Mouse (Mus musculus): Measurements from ENCODE around the gene Nup210l. TPM values are rescaled to one million over a fixed set of nuclear protein-coding genes. Genes with fewer than 3 reads are reported as not detected.
A peak's percentile ranks its signal among the peaks of the same experiment; 100 is the strongest.
"Not testable (repeated sequence)": the region's sequence is repeated elsewhere in the genome, so short reads cannot be mapped to it uniquely, and the experiment has no call there.

Gene Nup210l
- polyA plus RNA-seq, 1 experiment from 2014 or later: 0.76 TPM

DNA sequence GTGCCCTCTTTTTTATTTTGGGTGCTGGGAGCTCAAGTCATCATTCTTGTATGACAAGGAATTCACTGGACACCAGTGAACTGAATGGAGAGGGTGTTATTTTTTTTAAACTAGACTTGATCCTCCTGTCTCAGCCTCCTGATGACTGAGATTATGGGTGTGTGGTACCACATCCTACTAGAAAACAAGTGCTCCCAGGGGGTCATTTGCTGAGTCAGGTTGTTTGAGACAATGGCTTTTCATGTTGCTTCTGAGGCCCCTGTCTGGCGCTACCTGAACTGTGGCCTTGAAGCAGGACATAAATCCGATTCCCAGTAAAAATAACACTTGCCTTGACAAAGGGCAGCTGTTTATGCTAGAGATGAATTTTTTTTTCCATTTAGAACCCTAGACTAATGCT, 756 bp upstream of the Nup210l start:
- H3K9ac ChIP-seq (ENCODE audit: low read depth, low read length): no peak overlapping the region
- H3K4me1 ChIP-seq (ENCODE audit: control insufficient read depth, insufficient read depth, low read length): no peaks in the 10 kb centered on the region
- 54% methylated on average over 2 of the region's 2 CpGs for WGBS
- H3K27ac ChIP-seq (ENCODE audit: low read depth, low read length): no peak overlapping the region
- no peak for ATAC-seq (ENCODE audit: low FRiP score, low TSS enrichment)
- H3K27me3 ChIP-seq (ENCODE audit: control insufficient read depth, insufficient read depth, low read length): no peaks in the 10 kb centered on the region
- no peak overlapping the region for H3K4me2 ChIP-seq (replicated peaks; ENCODE audit: low read depth, low read length)
- no peaks in the 10 kb centered on the region; the same call in 1 of the 2 replicates for H3K9me3 ChIP-seq (ENCODE audit: control insufficient read depth, low read length)
- H3K36me3 ChIP-seq (ENCODE audit: control insufficient read depth, insufficient read depth, low read length): peaks cover 19% of the 10 kb centered on the region
- no peak overlapping the region for H3K4me3 ChIP-seq (ENCODE audit: low read length)

DNA sequence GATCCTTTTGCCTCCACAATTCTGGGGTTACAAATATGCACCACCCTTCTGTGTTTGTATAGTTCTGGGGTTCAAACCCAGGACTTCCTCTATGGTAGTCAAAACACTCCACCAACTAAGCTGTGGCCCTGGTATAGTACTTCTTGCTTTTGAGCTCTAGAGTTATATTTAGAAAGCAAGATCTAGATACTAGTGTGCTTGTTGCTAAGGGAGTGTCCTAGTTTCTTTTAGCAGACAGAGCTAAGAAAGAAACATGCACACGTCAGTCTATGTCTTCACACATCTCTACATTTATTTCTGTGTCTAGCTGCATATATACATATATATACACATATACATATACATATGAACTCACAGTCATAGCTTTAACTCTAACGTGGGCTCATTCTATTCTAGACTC, 7.8 kb downstream of the Nup210l start:
- H3K27me3 ChIP-seq (ENCODE audit: control insufficient read depth, insufficient read depth, low read length): no peaks in the 10 kb centered on the region
- H3K9ac ChIP-seq (ENCODE audit: low read depth, low read length): no peak overlapping the region
- no peaks in the 10 kb centered on the region for H3K4me1 ChIP-seq (ENCODE audit: control insufficient read depth, insufficient read depth, low read length)
- WGBS: 89% methylated on average over 2 of the region's 2 CpGs
- H3K9me3 ChIP-seq (ENCODE audit: control insufficient read depth, low read length): no peaks in the 10 kb centered on the region
- no peak overlapping the region for H3K4me2 ChIP-seq (replicated peaks; ENCODE audit: low read depth, low read length)
- H3K27ac ChIP-seq (ENCODE audit: low read depth, low read length): no peak overlapping the region
- H3K4me3 ChIP-seq (ENCODE audit: low read length): no peak overlapping the region
- no peak for ATAC-seq (ENCODE audit: low FRiP score, low TSS enrichment)
- no peaks in the 10 kb centered on the region for H3K36me3 ChIP-seq (ENCODE audit: control insufficient read depth, insufficient read depth, low read length)

DNA sequence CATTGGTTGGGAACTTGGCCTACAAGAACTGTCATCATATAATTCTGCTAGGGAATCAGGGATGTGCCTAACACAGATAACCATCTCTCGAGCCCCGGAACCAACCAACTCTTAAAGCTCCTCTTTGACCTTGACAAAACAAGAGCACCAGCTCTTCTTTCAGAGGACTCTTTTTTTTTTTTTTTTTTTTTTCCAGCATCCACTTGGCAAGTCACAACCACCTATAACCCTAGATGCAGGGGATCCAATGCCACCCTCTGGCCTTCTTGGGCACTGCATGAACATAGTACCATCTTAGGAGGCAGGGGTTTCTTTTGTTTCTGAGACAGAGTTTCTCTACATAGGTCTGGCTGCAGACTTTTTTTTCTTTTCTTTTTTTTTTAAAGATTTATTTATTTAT, 10.4 kb downstream of the Nup210l start:
- Histone ChIP-seq H3K4me1 (ENCODE audit: control insufficient read depth, insufficient read depth, low read length) (no peaks in the 10 kb centered on the region), H3K36me3 (ENCODE audit: control insufficient read depth, insufficient read depth, low read length) (no peaks in the 10 kb centered on the region), H3K9me3 (ENCODE audit: control insufficient read depth, low read length) (no peaks in the 10 kb centered on the region), H3K4me3 (ENCODE audit: low read length) (no peak overlapping the region), H3K27ac (ENCODE audit: low read depth, low read length) (no peak overlapping the region), H3K4me2 (replicated peaks; ENCODE audit: low read depth, low read length) (no peak overlapping the region), H3K27me3 (ENCODE audit: control insufficient read depth, insufficient read depth, low read length) (no peaks in the 10 kb centered on the region), H3K9ac (ENCODE audit: low read depth, low read length) (no peak overlapping the region)
- ATAC-seq (ENCODE audit: low FRiP score, low TSS enrichment): no peak
- 83% methylated on average over 2 of the region's 2 CpGs for WGBS

DNA sequence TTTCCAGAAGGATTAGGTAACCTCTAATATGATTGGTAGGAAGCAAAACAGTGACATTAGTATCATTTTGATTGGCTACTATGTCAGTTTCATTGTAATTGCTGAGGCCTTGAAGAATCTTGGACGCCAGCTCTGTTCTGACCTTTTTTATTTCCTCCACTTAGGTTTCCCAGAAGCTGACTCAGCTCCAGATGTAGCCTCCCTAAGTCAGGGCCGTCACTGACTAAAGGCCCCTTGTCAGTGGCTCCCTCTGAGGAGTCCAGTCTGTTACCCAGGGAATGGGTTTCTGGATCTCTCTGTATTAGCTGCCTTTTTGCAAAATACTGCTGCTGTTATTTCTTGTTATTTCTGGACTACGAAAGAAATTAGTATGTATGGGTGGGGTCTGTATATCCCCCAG, 11.6 kb downstream of the Nup210l start:
- Histone ChIP-seq H3K27ac (ENCODE audit: low read depth, low read length) (peak overlapping the region; percentile 47; the same call in 1 of the 2 replicates), H3K4me3 (ENCODE audit: low read length) (no peak overlapping the region), H3K9me3 (ENCODE audit: control insufficient read depth, low read length) (no peaks in the 10 kb centered on the region), H3K27me3 (ENCODE audit: control insufficient read depth, insufficient read depth, low read length) (no peaks in the 10 kb centered on the region), H3K9ac (ENCODE audit: low read depth, low read length) (no peak overlapping the region), H3K4me2 (replicated peaks; ENCODE audit: low read depth, low read length) (no peak overlapping the region), H3K36me3 (ENCODE audit: control insufficient read depth, insufficient read depth, low read length) (no peaks in the 10 kb centered on the region), H3K4me1 (ENCODE audit: control insufficient read depth, insufficient read depth, low read length) (no peaks in the 10 kb centered on the region)
- 52% methylated on average over 3 of the region's 3 CpGs for WGBS
- peak; percentile 79 for ATAC-seq (ENCODE audit: low FRiP score, low TSS enrichment)

DNA sequence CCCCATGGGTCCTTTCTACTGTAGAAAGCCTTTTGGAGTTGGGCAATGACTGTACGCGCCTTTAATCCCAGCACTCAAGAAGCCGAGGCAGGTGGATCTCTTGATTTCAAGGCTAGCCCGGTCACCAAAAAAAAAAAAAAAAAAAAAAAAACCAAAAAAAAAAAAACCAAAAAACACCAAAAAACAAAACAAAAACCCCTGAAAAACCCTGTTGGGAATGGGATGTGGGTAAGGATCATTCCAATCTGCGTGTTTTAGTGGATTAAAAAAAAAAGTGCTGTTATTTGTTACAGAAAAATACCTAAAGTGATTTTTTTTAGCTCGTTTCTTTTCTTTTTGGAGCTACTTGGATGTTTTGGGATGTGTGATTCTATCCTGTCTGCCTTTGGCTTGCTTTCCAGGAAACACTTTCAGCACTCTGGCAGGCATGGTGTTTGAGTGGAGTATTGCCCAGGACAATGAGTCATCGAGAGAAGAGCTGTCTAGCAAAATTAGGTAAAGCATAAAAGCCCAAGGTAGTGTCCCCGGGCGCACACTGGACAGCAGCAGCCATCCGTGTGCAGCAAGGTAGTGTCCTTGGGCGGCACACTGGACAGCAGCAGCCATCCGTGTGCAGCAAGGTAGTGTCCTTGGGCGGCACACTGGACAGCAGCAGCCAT, 14.3 kb downstream of the Nup210l start:
- no peak overlapping the region for H3K9ac ChIP-seq (ENCODE audit: low read depth, low read length)
- no peak for ATAC-seq (ENCODE audit: low FRiP score, low TSS enrichment)
- no peaks in the 10 kb centered on the region for H3K9me3 ChIP-seq (ENCODE audit: control insufficient read depth, low read length)
- WGBS: 91% methylated on average over 13 of the region's 13 CpGs
- H3K27ac ChIP-seq (ENCODE audit: low read depth, low read length): no peak overlapping the region
- no peak overlapping the region for H3K4me2 ChIP-seq (replicated peaks; ENCODE audit: low read depth, low read length)
- no peaks in the 10 kb centered on the region for H3K4me1 ChIP-seq (ENCODE audit: control insufficient read depth, insufficient read depth, low read length)
- no peaks in the 10 kb centered on the region for H3K27me3 ChIP-seq (ENCODE audit: control insufficient read depth, insufficient read depth, low read length)
- H3K4me3 ChIP-seq (ENCODE audit: low read length): no peak overlapping the region
- H3K36me3 ChIP-seq (ENCODE audit: control insufficient read depth, insufficient read depth, low read length): no peaks in the 10 kb centered on the region

DNA sequence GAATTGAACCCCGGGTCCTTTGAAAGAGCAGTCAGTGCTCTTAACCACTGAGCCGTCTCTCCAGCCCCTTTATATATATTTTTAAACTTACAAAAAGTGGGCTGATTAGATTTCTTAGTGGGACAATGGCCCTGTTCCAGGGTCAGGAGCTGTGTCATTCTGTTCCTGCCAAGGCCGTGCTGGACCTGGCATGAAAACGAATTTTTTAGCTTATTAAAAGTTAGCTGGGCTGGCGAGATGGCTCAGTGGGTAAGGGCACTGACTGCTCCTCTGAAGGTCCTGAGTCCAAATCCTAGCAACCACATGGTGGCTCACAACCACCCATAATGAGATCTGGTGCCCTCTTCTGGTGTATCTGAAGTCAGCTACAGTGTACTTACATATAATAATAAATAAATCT, 18.1 kb downstream of the Nup210l start:
- H3K9ac ChIP-seq (ENCODE audit: low read depth, low read length); H3K4me1 ChIP-seq (ENCODE audit: control insufficient read depth, insufficient read depth, low read length); H3K4me3 ChIP-seq (ENCODE audit: low read length); H3K9me3 ChIP-seq (ENCODE audit: control insufficient read depth, low read length); ATAC-seq (ENCODE audit: low FRiP score, low TSS enrichment); H3K27ac ChIP-seq (ENCODE audit: low read depth, low read length); H3K36me3 ChIP-seq (ENCODE audit: control insufficient read depth, insufficient read depth, low read length); H3K27me3 ChIP-seq (ENCODE audit: control insufficient read depth, insufficient read depth, low read length); H3K4me2 ChIP-seq (replicated peaks; ENCODE audit: low read depth, low read length): not testable (repeated sequence)
- WGBS: 83% methylated on average over 5 of the region's 5 CpGs

DNA sequence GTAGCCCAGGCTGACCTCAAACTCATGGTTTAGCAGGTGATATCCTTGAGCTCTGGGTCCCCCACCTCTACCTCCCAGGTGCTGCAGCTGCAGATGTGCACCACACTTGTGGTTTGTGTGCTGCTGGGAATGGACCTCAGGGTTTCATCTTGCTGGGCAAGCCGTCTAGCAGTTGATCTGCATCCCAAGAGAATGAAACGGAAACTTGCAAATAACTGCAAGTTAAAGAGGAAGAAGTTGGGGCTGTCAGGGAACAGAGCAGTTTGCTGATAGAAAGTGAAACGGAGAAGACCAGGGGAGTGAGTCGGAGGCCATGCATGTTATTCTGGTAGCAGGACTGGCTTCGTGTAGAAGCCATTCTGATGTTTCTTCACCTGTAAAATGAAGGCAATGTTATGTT, 21.8 kb downstream of the Nup210l start:
- Histone ChIP-seq H3K36me3 (ENCODE audit: control insufficient read depth, insufficient read depth, low read length) (no peaks in the 10 kb centered on the region), H3K9ac (ENCODE audit: low read depth, low read length) (no peak overlapping the region), H3K4me2 (replicated peaks; ENCODE audit: low read depth, low read length) (no peak overlapping the region), H3K4me3 (ENCODE audit: low read length) (no peak overlapping the region), H3K27me3 (ENCODE audit: control insufficient read depth, insufficient read depth, low read length) (no peaks in the 10 kb centered on the region), H3K9me3 (ENCODE audit: control insufficient read depth, low read length) (no peaks in the 10 kb centered on the region), H3K4me1 (ENCODE audit: control insufficient read depth, insufficient read depth, low read length) (no peaks in the 10 kb centered on the region), H3K27ac (ENCODE audit: low read depth, low read length) (no peak overlapping the region)
- ATAC-seq (ENCODE audit: low FRiP score, low TSS enrichment): no peak
- WGBS: 82% methylated on average over 5 of the region's 5 CpGs

DNA sequence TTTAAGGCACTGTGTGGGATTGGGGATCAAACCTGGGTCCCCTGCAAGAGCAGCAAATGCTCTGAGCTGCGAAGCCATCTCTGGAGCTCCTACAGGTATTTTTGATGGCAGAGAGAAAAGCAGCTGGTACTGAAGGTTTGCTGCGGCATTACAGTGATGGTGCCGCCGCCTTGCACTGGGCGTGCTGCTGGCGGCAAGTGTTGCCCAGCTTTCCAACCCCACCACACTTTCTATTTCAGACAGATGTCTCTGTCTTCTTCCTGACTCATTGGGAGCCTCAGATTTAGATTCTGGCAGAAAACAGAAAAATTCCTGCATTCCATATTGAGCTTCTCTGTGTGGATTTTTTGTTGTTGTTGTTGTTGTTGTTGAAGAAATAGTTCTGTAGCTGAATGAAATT, 23.9 kb downstream of the Nup210l start:
- Histone ChIP-seq H3K4me1 (ENCODE audit: control insufficient read depth, insufficient read depth, low read length) (no peaks in the 10 kb centered on the region), H3K4me3 (ENCODE audit: low read length) (no peak overlapping the region), H3K27me3 (ENCODE audit: control insufficient read depth, insufficient read depth, low read length) (no peaks in the 10 kb centered on the region), H3K27ac (ENCODE audit: low read depth, low read length) (no peak overlapping the region), H3K9me3 (ENCODE audit: control insufficient read depth, low read length) (no peaks in the 10 kb centered on the region), H3K36me3 (ENCODE audit: control insufficient read depth, insufficient read depth, low read length) (no peaks in the 10 kb centered on the region), H3K4me2 (replicated peaks; ENCODE audit: low read depth, low read length) (no peak overlapping the region), H3K9ac (ENCODE audit: low read depth, low read length) (no peak overlapping the region)
- ATAC-seq (ENCODE audit: low FRiP score, low TSS enrichment): no peak
- 96% methylated on average over 6 of the region's 6 CpGs for WGBS

DNA sequence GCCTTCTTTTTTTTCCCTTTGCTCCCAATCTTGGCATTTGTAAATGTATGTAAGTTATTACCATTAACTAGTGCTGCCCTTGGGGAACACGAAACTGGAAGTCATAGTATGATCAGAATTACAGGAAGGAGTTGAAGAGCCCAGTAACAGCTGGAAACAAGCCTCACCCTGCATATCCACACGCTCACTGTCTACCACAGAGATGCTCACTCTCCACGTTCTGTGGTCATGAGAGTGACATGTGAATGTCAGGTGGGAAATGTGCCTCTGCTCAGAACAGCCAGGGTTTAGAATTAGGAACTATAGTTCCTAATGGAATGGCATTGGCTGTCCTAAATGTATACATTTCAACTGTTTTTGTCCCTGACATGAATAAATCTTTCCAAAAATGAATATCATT, 28.8 kb downstream of the Nup210l start:
- Histone ChIP-seq H3K27ac (ENCODE audit: low read depth, low read length) (no peak overlapping the region), H3K4me2 (replicated peaks; ENCODE audit: low read depth, low read length) (no peak overlapping the region), H3K9me3 (ENCODE audit: control insufficient read depth, low read length) (no peaks in the 10 kb centered on the region), H3K4me1 (ENCODE audit: control insufficient read depth, insufficient read depth, low read length) (no peaks in the 10 kb centered on the region), H3K9ac (ENCODE audit: low read depth, low read length) (no peak overlapping the region), H3K36me3 (ENCODE audit: control insufficient read depth, insufficient read depth, low read length) (no peaks in the 10 kb centered on the region), H3K27me3 (ENCODE audit: control insufficient read depth, insufficient read depth, low read length) (no peaks in the 10 kb centered on the region), H3K4me3 (ENCODE audit: low read length) (no peak overlapping the region)
- 86% methylated on average over 3 of the region's 3 CpGs for WGBS
- no peak for ATAC-seq (ENCODE audit: low FRiP score, low TSS enrichment)

All from kidney, embryonic 14.5 days (tissue).